Mouse (Mus musculus): ENCODE results near the gene Cbx8. TPM values are rescaled to one million over a fixed set of nuclear protein-coding genes. Genes with fewer than 3 reads are reported as not detected.
A peak's percentile ranks its signal among the peaks of the same experiment; 100 is the strongest.

Gene Cbx8
- total RNA-seq (2021), result 10 to 100 TPM; 12.9 to 15.4 TPM
- long read RNA-seq, experiment 1, transcript Cbx8-201 (5 exons, 3,580 nt), result major isoform, 18 of 20 reads
- long read RNA-seq, experiment 1, partial matches to known transcripts, result 0 of 20 reads
- long read RNA-seq, experiment 1, other reads (novel, unspliced or antisense), result 2 of 20 reads
- long read RNA-seq, experiment 2, transcript Cbx8-201 (5 exons, 3,580 nt), result major isoform, 20 of 27 reads
- long read RNA-seq, experiment 2, partial matches to known transcripts, result 1 of 27 reads
- long read RNA-seq, experiment 2, other reads (novel, unspliced or antisense), result 6 of 27 reads

DNA sequence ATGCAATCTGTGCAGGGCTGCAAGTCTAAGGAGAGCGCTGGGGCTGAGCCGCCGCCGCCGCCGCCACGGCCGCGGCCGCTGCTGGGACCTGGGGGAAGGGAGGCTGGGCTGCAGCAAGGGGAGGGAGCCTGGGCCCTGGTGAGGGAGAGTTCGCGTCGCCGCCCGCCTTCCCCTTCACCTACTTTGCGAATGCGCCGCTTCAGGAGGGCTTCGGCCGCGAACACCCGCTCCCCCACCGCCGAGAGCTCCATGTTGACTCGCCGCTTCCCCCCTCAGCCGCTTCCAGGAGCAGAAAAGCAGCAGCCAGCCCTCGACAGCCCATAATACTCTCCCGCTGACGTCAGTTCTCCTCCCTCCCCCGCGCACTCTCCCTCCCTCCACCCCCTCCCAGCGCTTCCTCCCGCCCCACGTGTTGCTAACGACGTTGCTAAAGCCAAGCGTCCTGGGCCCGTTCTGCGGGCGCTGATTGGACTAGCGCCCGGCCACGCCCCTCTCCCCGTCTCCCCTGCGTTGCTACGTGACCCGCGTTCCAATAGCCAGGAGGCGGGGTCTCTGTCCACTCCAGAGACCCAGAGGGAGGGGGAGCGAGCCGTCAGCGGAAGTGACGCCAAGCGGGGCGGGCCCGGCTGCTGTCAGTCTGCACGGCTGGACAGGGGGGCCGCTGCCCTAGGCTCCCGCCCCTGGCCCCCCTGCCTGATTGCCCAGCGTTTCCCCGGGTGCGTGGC, at the start of gene Cbx8:
TSS of gene Cbx8 (minus strand) at position 370 of the 725 bp plus-strand sequence.
- intact Hi-C loops (cut with DNase I), result no loop called here
- DNase-seq (ENCODE audit: low spot score in 2 of 2), result peak; percentile 99 to 100

DNA sequence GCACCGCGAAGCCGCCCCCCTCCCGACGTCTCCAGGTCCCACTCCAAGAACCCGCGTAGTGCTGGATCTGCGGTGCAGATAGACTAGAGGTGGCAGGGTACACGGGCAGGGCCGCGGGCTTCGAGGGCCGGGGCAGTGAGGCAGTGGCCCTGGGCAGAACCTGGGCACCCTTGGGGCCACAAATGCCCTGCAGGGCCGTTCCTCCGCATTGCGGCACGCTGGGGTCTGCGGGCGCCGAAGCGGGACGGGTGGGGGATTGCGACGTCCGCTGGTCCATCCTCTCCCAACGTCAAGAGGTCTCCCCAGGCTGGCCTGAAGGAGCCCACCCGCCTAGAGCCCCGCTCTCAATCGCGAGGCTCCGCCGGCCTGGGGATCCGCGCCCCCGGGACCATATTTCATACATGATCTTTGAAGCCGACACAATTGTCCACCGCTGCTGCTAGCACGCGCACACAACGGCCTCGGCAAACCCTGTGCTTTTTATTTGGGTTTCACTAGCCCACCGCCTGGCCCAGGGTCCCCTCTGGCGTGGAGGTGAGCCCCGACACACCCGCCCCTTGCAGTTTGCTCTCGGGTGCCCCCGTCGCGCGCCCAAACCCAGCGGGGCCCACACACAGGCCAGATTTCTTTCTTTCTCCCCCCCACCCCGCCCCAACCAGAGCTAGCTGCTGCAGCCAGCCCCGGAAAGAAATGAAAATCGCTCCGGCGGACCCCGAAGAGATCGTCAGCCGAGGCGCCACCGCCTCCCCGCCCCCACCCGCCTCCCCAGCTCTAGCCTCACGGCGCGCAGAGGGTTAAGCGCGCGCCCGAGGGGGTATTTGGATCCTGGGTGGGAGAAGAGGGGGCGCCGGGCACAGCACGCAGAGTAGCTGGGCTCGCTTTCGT, 49.5 kb upstream of the Cbx8 start:
- intact Hi-C loops (cut with DNase I), result loop anchor here (5.0 kb wide), 2 partner anchors 37 to 97 kb away; no protein-coding TSS in a partner anchor
- DNase-seq (ENCODE audit: low spot score in 2 of 2), result no peak

DNA sequence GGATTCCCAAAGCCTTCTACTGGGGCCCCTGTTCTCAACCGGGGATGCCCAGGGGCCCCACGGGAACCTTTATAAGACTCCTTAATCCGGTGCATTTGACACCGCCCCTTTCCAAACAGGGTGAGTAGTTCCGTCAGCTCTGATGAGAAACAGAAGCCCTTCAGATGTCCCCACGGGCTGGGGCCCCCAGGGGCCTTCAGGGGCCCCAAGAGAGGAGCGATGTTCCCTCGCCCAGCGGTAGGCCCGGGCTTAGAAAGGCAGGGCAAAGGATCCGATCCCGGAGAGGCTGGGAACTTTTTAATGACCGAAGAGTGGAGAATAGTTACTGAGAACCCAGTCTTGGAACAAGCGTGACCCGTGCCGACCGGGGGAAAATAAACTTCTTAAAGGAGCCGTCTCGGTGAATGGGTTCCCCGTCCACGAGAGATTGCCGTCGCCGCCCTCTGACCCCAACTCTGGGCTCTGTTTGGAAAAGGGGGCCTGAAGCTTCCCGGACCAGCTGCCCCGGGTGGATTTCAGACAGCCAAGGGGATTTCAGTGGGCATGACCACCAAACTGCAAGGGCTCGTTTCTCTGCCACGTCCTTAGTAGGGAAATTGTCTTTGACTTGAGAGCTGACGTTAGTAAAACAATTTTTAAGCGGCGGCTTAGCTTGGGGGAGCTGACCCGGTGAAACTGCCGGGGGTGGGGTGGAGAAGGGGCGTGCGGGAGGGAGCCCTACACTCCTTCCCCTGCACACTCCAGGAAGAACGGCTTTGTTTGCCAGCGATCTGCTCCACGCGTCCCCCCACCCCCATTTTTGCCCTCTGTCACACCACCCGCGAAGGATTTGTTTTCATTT, 48.7 kb upstream of the Cbx8 start:
- intact Hi-C loops (cut with DNase I), result loop anchor here (5.0 kb wide), 2 partner anchors 38 to 98 kb away; no protein-coding TSS in a partner anchor
- no peak for DNase-seq (ENCODE audit: low spot score in 2 of 2)

DNA sequence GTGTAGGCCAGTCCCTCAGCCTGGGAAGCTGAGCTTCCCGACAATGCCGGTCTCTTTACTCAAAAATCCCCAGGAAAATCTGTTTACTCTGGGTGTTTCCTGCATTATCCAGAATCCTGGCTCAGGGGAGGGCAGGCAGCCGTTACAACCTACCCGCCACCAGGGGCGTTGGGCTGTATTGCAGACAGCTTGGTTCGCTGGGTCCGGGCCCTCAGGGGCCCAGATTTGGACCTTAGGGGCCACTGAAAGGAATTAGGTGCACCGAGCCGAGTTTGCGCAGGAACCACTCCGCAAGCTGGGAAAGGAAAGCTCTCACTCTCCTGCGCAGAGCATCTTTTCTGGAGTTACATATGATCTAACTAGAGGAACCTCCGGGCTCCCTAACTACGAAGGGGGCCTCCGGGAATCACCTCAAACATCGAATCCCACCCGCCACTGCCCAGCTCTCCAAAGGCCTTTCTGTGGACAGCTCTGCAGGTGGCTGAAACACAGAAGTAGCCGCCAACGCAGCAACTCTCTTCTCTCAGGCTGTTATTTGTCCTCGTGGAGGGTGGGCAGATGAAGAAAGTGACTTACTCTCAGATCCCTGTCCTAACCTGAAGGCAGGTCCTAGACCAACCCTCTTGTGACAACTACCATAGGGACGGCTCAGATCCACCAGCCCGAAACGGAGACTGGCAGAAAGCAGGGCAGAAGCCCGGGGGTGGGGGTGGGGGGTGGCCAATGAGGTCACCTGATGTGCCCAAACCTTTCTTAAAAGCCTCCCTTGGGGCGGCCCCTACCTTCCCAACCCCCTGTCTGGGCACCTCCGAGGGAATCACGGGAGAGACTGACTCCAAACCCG, 47.8 kb upstream of the Cbx8 start:
- peak in 1 of 2 experiments; percentile 28 for DNase-seq (ENCODE audit: low spot score in 2 of 2)
- intact Hi-C loops (cut with DNase I), result no loop called here

DNA sequence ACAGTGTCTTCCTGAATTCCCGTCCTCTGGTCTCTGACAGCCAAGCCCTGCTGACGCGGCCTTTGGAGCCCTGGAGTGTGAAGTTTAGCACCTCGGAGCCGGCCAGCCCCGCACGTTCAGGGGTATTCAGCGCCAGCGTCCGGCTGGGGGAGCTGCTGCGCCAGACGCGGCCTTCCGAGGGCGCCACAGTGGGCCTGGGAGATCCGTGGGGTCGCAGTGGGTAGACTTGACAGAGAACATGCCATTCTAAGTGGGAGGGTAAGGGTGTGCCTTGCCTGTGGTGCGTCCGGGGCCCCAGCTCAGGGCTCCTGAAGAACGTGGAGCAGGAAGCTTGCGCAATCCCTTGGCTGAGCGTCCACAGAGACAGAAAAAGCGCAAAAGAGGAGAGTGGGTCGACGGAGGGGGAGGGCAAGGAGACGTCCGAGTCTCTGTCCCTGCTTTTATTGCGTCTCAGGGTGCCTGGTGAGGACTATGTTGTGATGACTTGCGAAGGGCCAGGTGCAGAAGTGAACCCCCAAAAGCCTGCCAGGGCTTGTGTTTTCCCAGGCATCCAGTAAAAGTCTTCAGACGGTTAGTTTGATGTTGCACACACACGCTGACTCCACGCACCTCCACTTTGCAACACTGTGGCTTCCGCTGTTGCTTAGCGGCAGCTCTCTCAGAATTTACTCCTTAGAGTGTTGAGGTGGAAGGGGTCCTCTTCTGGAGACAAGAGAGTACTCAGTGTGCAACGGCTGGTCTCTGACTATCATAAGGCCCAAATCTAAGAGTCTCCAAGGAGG, 46.7 kb upstream of the Cbx8 start:
- intact Hi-C loops (cut with DNase I), result no loop called here
- DNase-seq (ENCODE audit: low spot score in 2 of 2), result no peak

DNA sequence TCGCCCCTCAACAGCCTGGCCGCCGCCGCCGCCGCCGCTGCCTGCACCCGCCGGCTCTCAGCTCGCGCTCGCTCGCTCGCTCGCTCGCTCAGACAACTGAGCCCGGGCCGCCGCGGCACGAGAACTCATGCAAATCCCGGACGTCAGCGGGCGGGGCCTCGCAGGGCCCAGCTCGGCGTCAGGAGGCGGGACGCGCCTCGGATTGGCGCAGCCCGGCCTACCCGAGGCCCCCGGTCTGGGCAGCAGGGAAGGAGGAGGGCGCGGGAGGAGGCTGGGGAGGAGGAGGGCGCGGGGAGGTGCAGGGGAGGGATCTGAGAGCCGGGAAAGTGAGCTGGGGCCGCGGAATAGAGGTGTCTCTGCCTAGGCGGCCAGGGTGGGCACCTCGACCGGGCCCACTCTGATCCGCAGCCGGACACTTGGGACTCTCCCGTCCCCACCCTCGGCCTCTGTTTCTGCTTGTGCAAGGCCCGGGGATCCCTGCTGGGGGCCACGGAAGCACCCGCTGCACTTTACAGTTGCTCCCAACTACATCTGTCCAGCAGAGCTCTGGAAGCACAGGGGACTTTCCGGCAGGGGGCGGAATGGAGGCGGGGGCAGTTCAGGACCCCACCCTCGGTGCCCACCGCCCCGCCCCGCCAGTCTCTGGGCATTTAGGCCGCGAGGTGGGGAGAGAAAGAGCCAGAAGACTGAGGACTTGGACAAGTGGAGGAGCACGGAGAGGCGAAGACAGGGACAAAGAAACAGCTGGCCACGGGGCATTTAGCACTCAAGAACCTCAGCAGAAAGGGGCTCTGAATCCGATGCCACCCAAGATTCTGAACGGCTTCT, 45.6 kb upstream of the Cbx8 start, which contains the start of gene Cbx4:
TSS of gene Cbx4 (minus strand) at position 78 of the 828 bp plus-strand sequence.
- intact Hi-C loops (cut with DNase I), result no loop called here

DNA sequence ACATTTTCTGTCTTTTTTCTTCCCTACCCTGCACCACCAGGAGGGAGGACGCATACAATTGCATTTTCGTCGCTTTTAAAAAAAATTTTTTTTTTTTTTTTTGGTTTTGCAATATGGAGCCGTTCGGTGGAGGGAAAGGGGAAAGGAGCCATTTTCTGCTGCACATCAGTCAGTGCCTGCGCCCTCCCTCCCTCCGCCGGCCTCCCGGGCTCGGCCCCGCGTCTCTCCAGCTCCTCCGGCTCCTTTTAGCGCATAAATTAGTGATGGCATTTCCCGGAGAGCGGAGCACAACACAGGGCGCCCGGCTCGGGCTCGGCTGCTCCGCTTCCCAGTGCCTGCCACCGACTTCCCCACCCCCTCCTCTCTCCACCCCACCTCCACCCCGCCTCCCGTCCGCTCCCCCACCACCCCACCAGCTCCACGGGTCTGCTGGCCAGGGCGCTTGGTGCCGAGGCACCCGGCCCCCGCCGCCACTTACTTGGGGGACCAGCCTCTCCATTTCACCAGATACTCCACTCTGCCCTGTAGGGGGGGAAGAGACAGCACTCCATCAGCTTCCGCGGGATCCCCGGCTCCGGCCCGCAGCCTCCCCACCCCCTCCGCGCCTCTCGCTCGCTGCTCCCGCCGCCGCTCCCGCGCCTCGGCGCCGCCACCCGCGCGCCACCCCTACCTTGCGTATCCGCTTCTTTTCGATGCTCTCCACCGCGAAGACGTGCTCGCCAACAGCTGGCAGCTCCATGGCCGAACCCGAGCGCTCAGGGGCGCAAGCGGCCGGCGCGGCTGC, 44.7 kb upstream of the Cbx8 start:
- intact Hi-C loops (cut with DNase I), result loop anchor here (2.0 kb wide), 1 partner anchor 33 kb away; no protein-coding TSS in a partner anchor
- peak; percentile 73 to 77 for DNase-seq (ENCODE audit: low spot score in 2 of 2)

More for the DNA sequence above, 45.6 kb upstream of the Cbx8 start, which contains the start of gene Cbx4:
- DNase-seq (ENCODE audit: low spot score in 2 of 2), result peak; percentile 89 to 91

DNA sequence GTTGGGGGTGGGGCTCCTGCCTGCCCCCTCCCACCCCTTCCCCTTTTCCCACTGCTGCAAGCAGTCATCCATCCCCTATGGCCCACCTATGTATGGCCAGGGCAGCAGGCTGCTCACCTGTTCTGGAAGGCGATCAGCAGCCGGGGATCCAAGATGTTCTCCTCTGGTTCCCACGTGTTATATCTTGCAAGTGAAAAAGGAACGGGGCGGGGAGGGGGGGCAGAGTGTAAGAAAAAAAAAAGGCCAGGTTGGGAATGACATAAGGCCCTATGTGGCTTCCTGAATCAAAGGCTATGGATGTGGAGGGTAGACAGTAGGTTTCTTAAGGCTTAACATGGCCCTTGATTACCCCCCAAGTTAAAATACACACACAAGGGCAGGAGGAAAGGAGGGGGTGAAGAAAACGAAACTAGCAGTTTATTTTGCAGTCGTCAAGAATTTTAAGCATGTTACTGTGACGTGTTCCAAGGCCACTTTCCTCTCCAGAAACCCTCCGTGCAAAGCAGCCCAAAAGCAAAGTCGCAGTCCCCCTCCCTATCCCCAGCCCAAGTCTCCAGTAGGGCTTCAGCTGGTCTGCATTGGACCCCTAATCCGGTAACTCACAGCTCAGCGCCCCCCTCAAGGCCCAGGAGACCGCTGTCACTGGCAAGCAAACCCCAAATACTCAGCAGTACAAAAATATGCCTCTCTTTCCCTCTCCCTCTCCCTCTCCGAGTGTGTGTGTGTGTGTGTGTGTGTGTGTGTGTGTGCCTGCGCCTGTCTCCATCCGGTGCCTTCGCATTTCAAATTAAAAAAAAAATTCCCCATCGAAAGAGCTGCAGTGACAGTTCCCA, 43.9 kb upstream of the Cbx8 start:
- intact Hi-C loops (cut with DNase I), result loop anchor here (2.0 kb wide), 1 partner anchor 32 kb away; no protein-coding TSS in a partner anchor
- DNase-seq (ENCODE audit: low spot score in 2 of 2), result peak; percentile 59 to 61

DNA sequence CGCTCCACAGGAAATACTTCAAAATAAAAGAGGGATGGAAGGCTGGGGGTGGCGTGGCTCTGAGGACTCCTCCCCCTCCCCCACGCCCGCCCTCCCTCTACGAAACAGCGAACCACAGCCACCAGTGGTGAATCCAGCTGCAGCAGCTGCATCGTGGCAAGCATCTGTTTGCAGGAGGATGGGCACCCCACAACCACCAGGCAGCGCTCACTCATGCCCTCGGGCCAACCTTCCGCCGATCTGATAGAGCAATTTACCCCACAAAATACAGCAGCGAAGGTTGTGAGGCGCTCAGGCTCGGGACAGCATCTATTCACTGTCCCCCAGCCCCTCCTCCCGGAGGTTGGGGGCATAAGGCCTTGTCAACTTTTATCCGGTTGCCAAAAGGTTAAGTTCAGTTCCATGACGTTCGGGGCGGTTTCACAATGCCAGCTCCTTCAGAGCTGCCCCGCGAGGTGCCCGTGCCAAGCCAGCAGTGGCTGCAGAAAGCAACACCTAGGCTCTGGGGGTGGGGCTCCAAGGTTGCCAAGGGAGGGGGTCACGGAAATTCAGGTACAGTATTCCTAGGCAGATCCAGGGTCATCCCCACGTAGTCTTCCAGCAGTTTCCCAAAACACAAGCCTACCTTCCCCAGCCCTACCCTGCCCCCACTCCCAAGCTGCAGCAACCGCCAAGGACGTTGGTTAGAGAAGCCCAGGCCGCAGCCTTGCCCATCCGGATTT, 43.1 kb upstream of the Cbx8 start:
- peak in 1 of 2 experiments; percentile 34 for DNase-seq (ENCODE audit: low spot score in 2 of 2)

DNA sequence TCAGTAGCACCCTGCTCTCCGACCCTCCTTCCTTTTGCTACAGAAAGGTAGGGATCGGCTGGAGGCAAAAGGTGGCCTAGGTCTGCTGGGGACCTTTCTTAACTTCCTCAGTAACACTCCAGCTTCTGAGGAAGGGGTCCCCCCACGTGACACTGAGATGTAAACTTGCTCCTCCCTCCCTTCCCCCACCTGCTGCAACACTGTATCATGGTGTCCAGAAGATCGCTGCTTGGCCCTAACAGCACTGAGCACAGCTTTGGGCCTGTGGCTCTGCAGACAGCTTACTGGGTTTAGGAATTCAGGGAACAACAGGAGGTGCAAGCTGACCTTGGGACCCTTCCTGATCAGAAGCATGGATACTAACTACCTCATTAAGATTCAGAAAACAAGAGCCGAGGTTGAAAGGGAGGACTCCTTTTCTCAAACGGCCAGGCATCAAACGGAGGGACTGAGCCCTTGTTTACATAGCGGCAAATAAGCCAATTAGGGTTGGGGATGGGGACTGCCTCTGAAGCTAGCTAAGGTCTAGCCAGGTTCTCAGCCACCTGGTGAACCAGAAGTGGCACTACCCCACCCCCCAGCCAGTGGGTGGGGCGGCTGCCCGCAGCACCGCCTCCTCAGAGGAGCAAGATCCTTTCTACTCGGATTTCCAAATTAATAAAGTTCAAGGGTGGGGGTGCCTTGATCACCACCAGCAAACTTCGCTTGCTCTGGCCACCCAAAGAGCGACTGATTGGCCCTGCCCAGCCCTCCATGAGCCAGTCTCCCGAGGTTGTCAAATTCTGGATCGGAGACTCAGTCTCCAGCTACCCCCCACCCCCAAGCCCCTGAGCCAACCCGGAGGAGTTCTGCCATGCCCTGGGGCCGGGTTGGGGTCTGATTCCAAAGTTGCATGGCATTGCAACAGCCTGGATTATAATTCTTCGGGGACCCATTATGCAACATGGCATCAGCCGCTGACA, 42.1 kb upstream of the Cbx8 start:
- DNase-seq (ENCODE audit: low spot score in 2 of 2), result no peak
- intact Hi-C loops (cut with DNase I), result no loop called here

More for the DNA sequence above, 43.1 kb upstream of the Cbx8 start:
- intact Hi-C loops (cut with DNase I), result loop anchor here (2.0 kb wide), 1 partner anchor 31 kb away; no protein-coding TSS in a partner anchor

DNA sequence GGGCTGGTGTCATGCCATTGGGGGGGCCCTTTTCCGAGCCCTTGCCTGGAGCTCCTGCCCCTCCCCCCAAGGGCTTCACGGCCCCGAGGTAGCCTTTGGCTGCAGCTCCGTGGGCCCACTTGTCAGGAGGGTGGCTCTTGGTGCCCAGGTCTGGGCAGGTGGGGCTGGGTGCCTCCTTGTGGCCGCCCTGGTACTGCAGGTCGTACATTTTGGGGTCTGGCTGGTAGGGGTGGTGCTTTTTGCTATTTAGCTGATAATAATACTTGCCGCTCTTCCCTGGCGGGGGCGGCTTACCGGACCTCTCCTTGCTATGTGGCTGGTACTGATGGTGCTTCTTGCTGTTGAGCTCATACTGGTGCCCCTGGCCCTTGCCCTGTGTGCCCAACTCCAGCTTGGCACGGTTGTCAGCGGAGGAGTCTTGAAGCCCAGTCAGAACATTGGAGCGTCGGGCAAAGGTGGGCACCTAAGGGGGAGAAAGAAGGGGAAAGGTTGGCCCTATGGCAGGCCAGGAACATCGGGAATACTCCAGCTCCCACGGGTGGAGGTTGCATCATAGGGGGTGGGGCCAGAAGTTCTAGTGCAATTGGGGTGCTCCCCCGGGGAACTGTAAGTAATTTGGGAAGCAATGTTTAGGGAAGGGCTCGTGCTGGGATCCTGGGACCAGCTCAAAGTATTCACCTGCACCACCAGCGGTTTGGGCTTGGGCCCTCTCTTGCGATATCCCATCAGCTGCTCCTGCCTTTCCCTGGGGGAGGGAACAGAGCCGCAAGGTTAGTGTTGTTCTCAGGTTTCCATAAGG, 41.3 kb upstream of the Cbx8 start:
- intact Hi-C loops (cut with DNase I), result no loop called here
- peak in 1 of 2 experiments; percentile 27 for DNase-seq (ENCODE audit: low spot score in 2 of 2)

Data from left cerebral cortex, postnatal 14 days (tissue).